Mouse (Mus musculus): ENCODE results near the gene Olfr1338. TPM values are rescaled to one million over a fixed set of nuclear protein-coding genes. Genes with fewer than 3 reads are reported as not detected.
"Not testable (repeated sequence)": the region's sequence is repeated elsewhere in the genome, so short reads cannot be mapped to it uniquely, and the experiment has no call there.

Gene Olfr1338
- total RNA-seq (2021) = not detected
- long read RNA-seq, experiment 1 = 0 reads
- long read RNA-seq, experiment 2 = 0 reads

DNA sequence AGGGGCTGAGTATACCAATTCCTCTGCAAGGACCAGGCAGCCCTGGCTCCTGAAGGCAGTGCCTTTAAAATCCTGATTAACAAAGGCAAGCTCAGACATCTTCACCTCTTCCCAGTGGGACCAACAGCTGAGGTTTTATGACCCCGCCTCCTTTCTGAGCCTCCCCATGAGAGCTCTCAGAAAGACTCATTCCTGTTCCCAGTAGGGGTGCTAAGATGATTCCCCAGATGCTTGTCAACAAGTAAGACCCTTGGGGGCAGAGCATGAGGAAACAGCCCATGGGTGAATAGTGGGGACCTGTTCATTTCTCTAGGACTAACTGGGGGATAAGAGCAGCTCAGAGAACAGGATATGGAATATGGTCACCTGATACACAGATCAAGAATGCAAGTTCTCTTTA is at the start of gene Olfr1338:
Gene Olfr1338, minus strand, starts transcription at position 101 of the 400 bp plus-strand sequence.
- intact Hi-C loops (cut with DNase I; ENCODE audit: low total_unique reads) = no loop called here
- DNase-seq = no peak

DNA sequence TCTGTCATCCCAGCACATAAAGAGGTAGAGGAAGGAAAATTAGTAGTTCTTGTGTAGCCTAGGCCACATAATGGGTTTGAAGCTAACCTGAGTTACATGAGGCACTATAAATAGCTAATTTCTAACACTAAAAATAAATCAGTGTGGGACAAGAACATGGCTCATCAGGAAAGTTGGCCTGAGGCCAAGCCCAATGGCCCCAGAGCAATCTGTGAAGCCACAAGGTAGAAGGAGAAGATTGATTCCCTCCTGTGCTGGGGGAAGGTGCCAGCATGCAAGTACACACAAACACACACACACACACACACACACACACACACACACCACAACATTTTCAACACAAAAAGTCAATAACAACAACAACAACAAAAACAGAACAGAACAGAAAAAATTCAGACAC is 34.3 kb upstream of the Olfr1338 start:
- intact Hi-C loops (cut with DNase I; ENCODE audit: low total_unique reads); DNase-seq: not testable (repeated sequence)

DNA sequence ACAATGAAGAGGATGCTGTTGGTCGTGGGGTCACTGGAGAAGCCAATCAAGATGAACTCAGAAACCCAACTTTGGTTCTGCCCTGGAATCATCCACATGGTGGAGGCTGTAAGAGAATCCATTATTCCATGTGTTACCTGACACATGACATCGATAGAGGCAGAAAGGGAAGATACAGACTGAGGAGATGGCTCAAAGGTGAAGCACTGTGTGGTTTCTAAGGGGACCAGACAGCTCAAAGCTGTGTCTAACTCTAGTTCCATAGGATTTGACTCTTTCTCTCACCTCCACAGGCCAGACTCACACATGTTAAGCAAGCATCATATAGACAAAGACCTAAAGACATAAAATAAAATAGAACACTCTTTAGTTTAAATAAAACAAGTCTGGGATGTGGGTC is 23.9 kb upstream of the Olfr1338 start, which contains the start of gene Olfr1337:
Gene Olfr1337, minus strand, starts transcription at position 101 of the 400 bp plus-strand sequence.
- intact Hi-C loops (cut with DNase I; ENCODE audit: low total_unique reads) = no loop called here

DNA sequence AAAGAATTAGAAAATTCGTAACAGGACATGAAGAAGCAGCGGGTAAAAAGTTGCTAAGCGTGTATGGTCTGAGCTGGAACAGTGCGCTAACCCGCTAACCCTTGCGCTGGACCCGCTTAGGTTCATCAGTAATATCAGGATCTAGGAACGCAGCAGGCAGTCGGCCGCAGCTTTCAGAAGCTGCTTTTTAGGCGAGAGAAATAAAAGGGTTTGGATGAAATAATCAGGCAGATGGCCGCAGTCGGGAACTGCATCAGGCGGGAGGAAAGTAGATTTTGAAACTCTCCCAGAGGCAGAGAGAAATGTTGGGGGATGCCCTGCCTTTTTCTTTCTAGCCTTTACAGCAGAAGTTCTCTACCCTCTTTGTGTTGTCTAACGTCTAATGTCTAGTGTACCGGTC is 16.7 kb downstream of the Olfr1338 start:
- no peak for DNase-seq
- intact Hi-C loops (cut with DNase I; ENCODE audit: low total_unique reads) = no loop called here

More for the DNA sequence above, 23.9 kb upstream of the Olfr1338 start, which contains the start of gene Olfr1337:
- DNase-seq = no peak

DNA sequence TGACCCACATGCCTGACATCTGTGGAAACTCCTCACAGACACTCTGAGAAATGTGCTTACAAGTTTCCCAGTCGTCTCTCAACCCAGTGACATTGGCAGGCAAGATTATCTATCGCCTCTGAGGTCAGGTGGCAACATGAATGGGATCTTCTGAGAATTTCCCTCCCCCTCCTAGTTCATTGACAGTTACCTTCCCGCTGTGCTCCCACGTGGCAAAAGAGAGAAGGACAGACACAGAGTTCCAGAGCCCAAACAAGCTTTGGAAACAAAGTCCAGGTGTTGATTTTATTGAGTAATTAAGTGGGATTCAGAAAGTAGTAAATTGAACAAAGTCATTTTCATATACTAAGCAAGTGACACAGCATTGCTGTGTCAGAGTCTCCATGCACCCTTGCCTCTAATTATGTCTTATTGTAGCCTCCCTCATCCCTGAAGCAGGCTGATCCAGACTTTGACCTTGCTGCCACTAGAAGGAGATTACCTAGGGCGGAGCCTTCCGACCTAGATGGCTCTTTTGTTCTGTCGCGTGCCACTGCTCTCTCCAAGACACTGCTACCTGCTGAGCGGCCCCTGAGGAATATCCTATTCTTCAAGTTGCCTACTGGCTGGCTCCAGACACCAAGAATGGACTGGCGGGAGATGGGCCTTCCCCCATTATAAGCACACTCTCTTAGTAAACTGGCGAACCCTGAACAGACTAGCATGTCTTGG is 17.4 kb downstream of the Olfr1338 start:
- intact Hi-C loops (cut with DNase I; ENCODE audit: low total_unique reads) = no loop called here
- DNase-seq = no peak

DNA sequence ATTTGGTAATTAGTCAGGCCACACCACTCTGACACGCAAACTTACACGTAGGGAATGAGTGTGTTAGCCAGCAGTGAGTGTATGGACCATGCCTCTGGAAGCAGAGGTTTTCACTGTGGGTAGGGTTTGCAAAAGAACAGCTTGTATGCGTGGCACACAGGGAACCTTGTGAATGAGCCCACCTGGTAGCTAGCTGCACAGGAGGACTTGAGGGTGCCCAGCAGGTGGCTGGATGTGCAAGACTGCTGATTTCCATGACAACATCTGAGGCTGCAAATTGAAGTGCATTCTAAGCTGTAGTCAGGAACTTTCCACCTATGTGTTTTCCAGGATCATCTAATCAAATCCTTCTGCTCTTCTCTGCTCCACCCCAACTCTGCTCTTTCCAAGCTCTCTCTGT is 19.0 kb downstream of the Olfr1338 start:
- DNase-seq = no peak
- intact Hi-C loops (cut with DNase I; ENCODE audit: low total_unique reads) = no loop called here

DNA sequence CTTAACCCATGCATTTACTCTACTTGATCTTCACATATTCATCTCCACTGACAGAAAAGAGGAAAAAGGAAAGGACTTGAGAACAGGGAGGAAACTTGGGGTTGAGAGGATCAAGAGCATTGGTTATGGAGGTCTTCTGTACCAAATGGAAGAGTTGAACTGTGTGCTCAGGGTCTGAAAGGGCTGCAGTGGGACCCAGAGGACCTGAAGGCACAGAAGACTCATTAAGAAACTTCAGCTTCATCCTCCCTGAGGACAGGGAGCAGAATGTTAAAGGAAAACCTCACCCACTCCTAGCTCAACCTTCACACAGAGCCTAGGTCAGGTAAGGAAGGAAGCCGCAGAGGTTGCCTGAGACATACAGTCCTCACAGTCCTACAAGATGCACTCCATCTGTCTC is 26.7 kb downstream of the Olfr1338 start, which contains the start of gene Olfr1339:
Gene Olfr1339, plus strand, starts transcription at position 301 of the 400 bp plus-strand sequence.
- intact Hi-C loops (cut with DNase I; ENCODE audit: low total_unique reads) = no loop called here

DNA sequence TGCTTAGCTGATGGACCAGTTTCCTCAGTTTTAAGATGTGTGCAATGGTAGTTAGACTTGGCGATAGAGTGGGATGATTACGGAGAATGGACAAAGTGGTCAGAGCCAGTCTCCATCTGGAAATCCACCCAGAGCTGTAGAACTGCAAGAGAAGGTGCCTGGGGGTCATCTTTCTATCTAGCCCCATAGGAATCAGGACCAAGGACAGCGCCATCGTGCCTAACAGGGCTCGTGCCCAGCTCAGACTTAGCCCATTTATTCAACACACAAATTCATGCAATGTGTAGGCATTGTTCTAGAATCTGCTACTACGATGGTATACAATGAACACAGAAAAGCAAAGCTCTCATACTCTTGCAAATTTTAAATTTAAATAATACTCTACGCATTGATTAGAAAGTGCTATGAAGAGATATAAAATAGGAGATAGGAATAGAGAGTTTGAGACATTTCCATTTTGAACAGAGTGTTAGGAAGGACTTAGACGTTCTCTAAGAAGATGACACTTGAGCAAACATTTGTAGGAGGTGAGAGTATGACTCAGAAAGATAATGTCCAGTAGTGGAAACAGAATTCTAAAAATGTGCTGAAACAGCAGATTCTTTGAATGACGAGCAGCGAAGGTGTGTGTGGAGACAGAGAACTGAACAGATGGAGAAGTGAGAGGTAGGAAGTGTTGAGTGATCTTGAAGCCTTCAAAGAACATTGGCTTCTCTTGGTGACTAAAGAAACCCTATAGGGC is 36.6 kb downstream of the Olfr1338 start:
- intact Hi-C loops (cut with DNase I; ENCODE audit: low total_unique reads) = no loop called here
- DNase-seq = no peak

More for the DNA sequence above, 26.7 kb downstream of the Olfr1338 start, which contains the start of gene Olfr1339:
- DNase-seq = no peak

DNA sequence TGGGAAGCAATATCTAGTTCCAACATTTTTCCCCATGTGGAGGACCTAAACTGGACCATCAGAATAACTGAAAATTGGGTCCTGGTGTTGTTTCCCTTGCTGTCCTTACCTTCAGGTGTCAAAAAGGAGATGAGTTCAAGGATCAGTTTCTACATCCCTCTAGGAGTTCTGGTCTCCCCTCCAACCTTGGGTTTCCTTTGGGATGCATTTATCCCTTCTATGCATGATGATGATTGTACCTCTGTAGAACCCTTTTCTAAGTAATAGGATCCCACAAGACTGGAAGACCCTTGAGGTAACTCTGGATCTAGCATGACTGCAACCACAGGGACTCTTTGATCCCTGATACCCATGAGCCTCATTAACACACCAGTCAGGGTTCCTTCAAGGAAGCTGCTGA is 38.7 kb downstream of the Olfr1338 start, which contains the start of gene Olfr1340:
Gene Olfr1340, plus strand, starts transcription at position 301 of the 400 bp plus-strand sequence.
- no peak for DNase-seq
- intact Hi-C loops (cut with DNase I; ENCODE audit: low total_unique reads) = no loop called here

DNA sequence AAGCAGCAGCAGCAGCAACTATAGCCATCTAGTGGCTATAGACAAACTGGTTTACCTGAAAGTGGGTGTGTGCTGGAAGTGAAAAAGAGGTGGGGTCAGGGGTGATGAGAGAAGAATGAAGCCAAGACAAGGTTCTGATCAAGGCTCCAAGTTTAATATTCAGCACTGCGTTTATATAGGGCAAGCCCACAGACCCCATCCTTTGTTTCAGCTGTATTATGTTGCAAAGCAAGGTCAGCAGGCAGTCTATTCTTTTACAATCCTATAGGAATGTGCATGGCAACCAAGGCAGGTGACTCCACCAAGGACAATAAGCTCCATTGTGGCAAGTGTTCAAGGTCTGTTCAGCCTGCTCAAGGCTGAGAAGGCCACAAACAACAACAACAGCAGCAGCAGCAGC is 46.9 kb downstream of the Olfr1338 start:
- intact Hi-C loops (cut with DNase I; ENCODE audit: low total_unique reads) = no loop called here

DNA sequence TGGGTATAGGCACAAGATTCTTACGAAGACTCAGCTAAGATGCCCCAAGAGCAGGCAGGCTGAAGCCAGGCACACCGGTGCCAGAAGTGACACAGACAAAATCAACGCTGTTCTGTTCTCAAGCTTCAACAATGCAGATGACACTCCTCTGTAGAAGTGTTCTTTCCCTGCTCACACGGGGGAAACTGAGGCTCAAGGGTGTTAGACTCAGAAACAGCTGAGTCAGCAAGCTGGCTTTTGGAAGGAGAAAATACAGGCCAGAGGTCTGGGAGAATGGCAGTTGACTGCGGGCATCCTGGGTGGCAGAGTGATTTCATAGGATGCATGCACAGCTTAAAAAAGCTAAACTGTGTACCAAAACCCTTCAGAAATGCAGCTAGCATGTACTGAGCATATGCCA is 50.5 kb downstream of the Olfr1338 start:
- intact Hi-C loops (cut with DNase I; ENCODE audit: low total_unique reads) = no loop called here
- DNase-seq = no peak

More for the DNA sequence above, 46.9 kb downstream of the Olfr1338 start:
- no peak for DNase-seq

DNA sequence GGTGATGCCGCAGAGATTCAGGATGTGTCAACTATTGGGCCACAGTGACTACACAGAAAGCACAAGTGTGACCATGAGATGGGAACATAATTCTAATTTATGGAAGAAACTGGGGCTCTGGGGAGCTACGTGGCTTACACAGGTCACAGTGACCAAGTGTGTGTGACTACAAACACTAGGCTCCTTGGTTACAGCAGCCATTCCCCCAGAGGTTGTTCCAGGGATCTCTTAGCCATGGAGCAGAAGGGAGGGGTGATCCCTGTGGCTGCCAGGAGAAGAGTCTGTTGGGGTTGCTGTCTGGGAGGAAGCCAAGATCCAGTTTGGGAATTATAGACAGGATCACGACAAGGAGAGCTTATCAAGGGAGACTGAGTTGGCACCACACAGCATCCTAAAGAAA is 55.3 kb downstream of the Olfr1338 start, which contains the start of gene Olfr1341:
Gene Olfr1341, plus strand, starts transcription at position 301 of the 400 bp plus-strand sequence.
- intact Hi-C loops (cut with DNase I; ENCODE audit: low total_unique reads) = no loop called here

More for the DNA sequence above, 55.3 kb downstream of the Olfr1338 start, which contains the start of gene Olfr1341:
- no peak for DNase-seq

Other genes starting within 250 kb of the Olfr1338 start
- gene 2610528J11Rik, start 231.7 kb downstream of the Olfr1338 start, total RNA-seq (2021) = not detected
- under 1 TPM in 1 of 2 experiments, not detected in 1; 0.12 TPM for gene Tmem125, start 214.7 kb downstream of the Olfr1338 start, total RNA-seq (2021)
- not detected for gene Cfap57, start 138.0 kb downstream of the Olfr1338 start, total RNA-seq (2021)
- 10 to 100 TPM; 30.1 to 33.5 TPM for gene Ebna1bp2, start 137.9 kb downstream of the Olfr1338 start, total RNA-seq (2021)
- not detected for gene Olfr62, start 99.8 kb downstream of the Olfr1338 start, total RNA-seq (2021)
- not detected for gene Olfr1342, start 66.0 kb downstream of the Olfr1338 start, total RNA-seq (2021)
- not detected for gene Olfr1341, start 55.2 kb downstream of the Olfr1338 start, total RNA-seq (2021)
- gene Olfr1340, start 38.6 kb downstream of the Olfr1338 start, total RNA-seq (2021) = not detected
- gene Olfr1339, start 26.6 kb downstream of the Olfr1338 start, total RNA-seq (2021) = not detected
- not detected for gene Olfr1337, start 23.8 kb upstream of the Olfr1338 start, total RNA-seq (2021)
- gene Olfr1335, start 51.2 kb upstream of the Olfr1338 start, total RNA-seq (2021) = not detected
- gene Olfr1333, start 77.5 kb upstream of the Olfr1338 start, total RNA-seq (2021) = not detected
- gene Olfr1331, start 105.9 kb upstream of the Olfr1338 start, total RNA-seq (2021) = not detected
- gene Olfr1330, start 129.9 kb upstream of the Olfr1338 start, total RNA-seq (2021) = not detected
- not detected for gene Olfr1329, start 158.7 kb upstream of the Olfr1338 start, total RNA-seq (2021)
- gene Olfr1328, start 179.9 kb upstream of the Olfr1338 start, total RNA-seq (2021) = not detected
- gene Lao1, start 202.8 kb upstream of the Olfr1338 start, total RNA-seq (2021) = under 1 TPM; 0.23 to 0.73 TPM